Mouse (Mus musculus) myocyte (in vitro differentiated cells): ENCODE measurements at regions not wholly inside any gene's neighbourhood (a gene's known extent, or its start where the extent isn't known, plus 50 kb on each side); places are given as distances from the start of the nearest gene placed in this dataset.
A peak's percentile ranks its signal among the peaks of the same experiment; 100 is the strongest.

Experiments used
- H3K27me3 ChIP-seq: one replicate; pipeline ENCODE4 v1.6.1; 2011; ENCODE audit not compliant: control insufficient read depth, insufficient read depth, insufficient read length
- H3K36me3 ChIP-seq: one replicate; pipeline ENCODE4 v1.6.1; 2011; ENCODE audit not compliant: control insufficient read depth, insufficient read depth
- H3K4me2 ChIP-seq: one replicate; pipeline ENCODE4 v1.6.1; 2011; ENCODE audit warnings: low read depth, control low read depth
- H3K4me3 ChIP-seq: one replicate; pipeline ENCODE4 v1.5.1; 2011; ENCODE audit warnings: mild to moderate bottlenecking, control low read depth, moderate library complexity
- H3K79me2 ChIP-seq: one replicate; pipeline ENCODE4 v1.6.1; 2011; ENCODE audit not compliant: control insufficient read depth, insufficient read depth
- H3ac ChIP-seq: one replicate; pipeline ENCODE4 v1.6.1; 2011; ENCODE audit not compliant: control insufficient read depth, insufficient read length
- CEBPB ChIP-seq: IDR thresholded peaks from 2 replicates; pipeline ENCODE4 v1.6.1; 2011; ENCODE audit warnings: mild to moderate bottlenecking, moderate library complexity; ENCODE audit not compliant: poor library complexity, insufficient read depth, severe bottlenecking
- E2F4 ChIP-seq: IDR thresholded peaks from one replicate; pipeline ENCODE4 v1.6.1; 2011; ENCODE audit warnings: mild to moderate bottlenecking, control low read depth, moderate library complexity; ENCODE audit not compliant: insufficient read depth
- MAX ChIP-seq: IDR thresholded peaks from one replicate; pipeline ENCODE4 v1.6.1; 2011; ENCODE audit warnings: low read depth, mild to moderate bottlenecking, control low read depth
- MYOD1 ChIP-seq, 3 experiments: IDR thresholded peaks; one replicate each; pipeline ENCODE4 v1.6.1; 2011; ENCODE audit warnings: control low read depth in 2 of 3, low read depth in 2 of 3, mild to moderate bottlenecking in 2 of 3, moderate library complexity in 1 of 3; ENCODE audit not compliant: insufficient read length in 2 of 3, control insufficient read depth in 1 of 3
- MYOG ChIP-seq, 3 experiments: IDR thresholded peaks; one replicate each; pipeline ENCODE4 v1.6.1; 2011; ENCODE audit warnings: control low read depth in 2 of 3, low read depth in 2 of 3, mild to moderate bottlenecking in 2 of 3; ENCODE audit not compliant: insufficient read length in 2 of 3, control insufficient read depth in 1 of 3, insufficient read depth in 1 of 3
- POLR2A ChIP-seq: IDR thresholded peaks from one replicate; pipeline ENCODE4 v1.6.1; 2011; ENCODE audit warnings: low read depth, mild to moderate bottlenecking, control low read depth, moderate library complexity; ENCODE audit not compliant: insufficient read length
- POLR2AphosphoS2 ChIP-seq: IDR thresholded peaks from one replicate; pipeline ENCODE4 v1.6.1; 2011; ENCODE audit warnings: low read depth, control low read depth; ENCODE audit not compliant: insufficient read length
- REST ChIP-seq: IDR thresholded peaks from one replicate; pipeline ENCODE4 v1.6.1; 2011; ENCODE audit warnings: mild to moderate bottlenecking, control low read depth, moderate library complexity; ENCODE audit not compliant: insufficient read depth, insufficient read length
- SRF ChIP-seq: IDR thresholded peaks from one replicate; pipeline ENCODE4 v1.6.1; 2011; ENCODE audit warnings: low read depth; ENCODE audit not compliant: control insufficient read depth, insufficient read length
- TCF12 ChIP-seq: IDR thresholded peaks from one replicate; pipeline ENCODE4 v1.6.1; 2011; ENCODE audit warnings: mild to moderate bottlenecking, control low read depth; ENCODE audit not compliant: poor library complexity, insufficient read depth, severe bottlenecking
- TCF3 ChIP-seq: IDR thresholded peaks from one replicate; pipeline ENCODE4 v1.6.1; 2011; ENCODE audit warnings: low read depth, control low read depth; ENCODE audit not compliant: insufficient read length
- USF1 ChIP-seq: IDR thresholded peaks from one replicate; pipeline ENCODE4 v1.6.1; 2011; ENCODE audit warnings: low read depth, mild to moderate bottlenecking, control low read depth, moderate library complexity

GRCm38 (mm10) chr6:31070966-31071365 lies 112.1 kb upstream of the Klf14 start:
- H3K4me3 ChIP-seq: no peak overlapping the region
- H3K27me3 ChIP-seq: no peaks in the 10 kb centered on the region
- peaks cover 99% of the 10 kb centered on the region for H3K79me2 ChIP-seq
- no peak overlapping the region for H3ac ChIP-seq
- no peak overlapping the region for H3K4me2 ChIP-seq
- TF ChIP-seq USF1: no peak
- no peak for TF ChIP-seq POLR2AphosphoS2
- no peak for TF ChIP-seq TCF12
- H3K36me3 ChIP-seq: peaks cover 58% of the 10 kb centered on the region

GRCm38 (mm10) chr6:31072072-31072471 lies 113.2 kb upstream of the Klf14 start:
- peaks cover 48% of the 10 kb centered on the region for H3K36me3 ChIP-seq
- peaks cover 99% of the 10 kb centered on the region for H3K79me2 ChIP-seq
- H3ac ChIP-seq: no peak overlapping the region
- TF ChIP-seq E2F4 (no peak), MAX (no peak), REST (no peak), POLR2AphosphoS2 (no peak), TCF12 (no peak), MYOD1 (IDR thresholded peaks at IDR 0.05; ENCODE audit: control insufficient read depth in 1 of 3, insufficient read length in 2 of 3, low read depth in 2 of 3) (no peak), SRF (no peak), TCF3 (no peak)
- H3K4me2 ChIP-seq: no peak overlapping the region
- H3K4me3 ChIP-seq: no peak overlapping the region
- H3K27me3 ChIP-seq: no peaks in the 10 kb centered on the region

- Histone ChIP-seq H3K36me3 (peaks cover 45% of the 10 kb centered on the region), H3ac (no peak overlapping the region), H3K27me3 (no peaks in the 10 kb centered on the region), H3K4me3 (no peak overlapping the region), H3K79me2 (peaks cover 94% of the 10 kb centered on the region), H3K4me2 (no peak overlapping the region)
- TF ChIP-seq POLR2AphosphoS2: no peak
- TF ChIP-seq SRF: no peak
- no peak for TF ChIP-seq CEBPB
- TF ChIP-seq TCF3: no peak
- TF ChIP-seq POLR2A: no peak
- TF ChIP-seq MYOD1 (IDR thresholded peaks at IDR 0.05; ENCODE audit: control insufficient read depth in 1 of 3, insufficient read length in 2 of 3, low read depth in 2 of 3): no peak
- TF ChIP-seq E2F4: no peak
- TF ChIP-seq MYOG (IDR thresholded peaks at IDR 0.05; ENCODE audit: control insufficient read depth in 1 of 3, insufficient read depth in 1 of 3, insufficient read length in 2 of 3, low read depth in 2 of 3): no peak
- no peak for TF ChIP-seq REST
- TF ChIP-seq USF1: no peak
- no peak for TF ChIP-seq MAX
- no peak for TF ChIP-seq TCF12
These were observed 113.7 kb upstream of the Klf14 start for GRCm38 (mm10) chr6:31072559-31072958.

GRCm38 (mm10) chr6:31073338-31073737 lies 114.5 kb upstream of the Klf14 start:
- H3K27me3 ChIP-seq: no peaks in the 10 kb centered on the region
- H3K36me3 ChIP-seq: peaks cover 43% of the 10 kb centered on the region
- H3ac ChIP-seq: no peak overlapping the region
- no peak overlapping the region for H3K4me2 ChIP-seq
- H3K79me2 ChIP-seq: peaks cover 87% of the 10 kb centered on the region
- TF ChIP-seq MYOG (IDR thresholded peaks at IDR 0.05; ENCODE audit: control insufficient read depth in 1 of 3, insufficient read depth in 1 of 3, insufficient read length in 2 of 3, low read depth in 2 of 3): peak in 1 of 3 experiments; percentile 54
- no peak for TF ChIP-seq CEBPB
- TF ChIP-seq REST: no peak
- no peak for TF ChIP-seq MAX
- TF ChIP-seq TCF12: no peak
- TF ChIP-seq MYOD1 (IDR thresholded peaks at IDR 0.05; ENCODE audit: control insufficient read depth in 1 of 3, insufficient read length in 2 of 3, low read depth in 2 of 3): peak in 1 of 3 experiments; percentile 72
- no peak overlapping the region for H3K4me3 ChIP-seq

GRCm38 (mm10) chr6:31074394-31074793 lies 115.5 kb upstream of the Klf14 start:
- Histone ChIP-seq H3K36me3 (peaks cover 41% of the 10 kb centered on the region), H3K4me2 (no peak overlapping the region)
- TF ChIP-seq MYOG (IDR thresholded peaks at IDR 0.05; ENCODE audit: control insufficient read depth in 1 of 3, insufficient read depth in 1 of 3, insufficient read length in 2 of 3, low read depth in 2 of 3) (no peak), POLR2A (no peak), MYOD1 (IDR thresholded peaks at IDR 0.05; ENCODE audit: control insufficient read depth in 1 of 3, insufficient read length in 2 of 3, low read depth in 2 of 3) (no peak), POLR2AphosphoS2 (no peak), MAX (no peak), REST (no peak), USF1 (no peak), TCF3 (no peak), E2F4 (no peak), TCF12 (no peak), SRF (no peak)

More at GRCm38 (mm10) chr6:31074394-31074793, 115.5 kb upstream of the Klf14 start:
- Histone ChIP-seq H3K27me3 (no peaks in the 10 kb centered on the region), H3ac (no peak overlapping the region), H3K4me3 (no peak overlapping the region), H3K79me2 (peaks cover 87% of the 10 kb centered on the region)
